Mouse (Mus musculus): ENCODE results near the gene Cnot8.
A peak's percentile ranks its signal among the peaks of the same experiment; 100 is the strongest.

Cnot8 gene

GRCm38 (mm10) chr11:58107009-58107408 lies 3.1 kb downstream of the Cnot8 start:
- no peak for DNase-seq

- no peak for DNase-seq
Observed at GRCm38 (mm10) chr11:58107664-58108337, 3.8 kb downstream of the Cnot8 start.

- no peak for DNase-seq
Observed at GRCm38 (mm10) chr11:58116560-58116959, 12.6 kb downstream of the Cnot8 start.

- no peak for DNase-seq
Observed at GRCm38 (mm10) chr11:58117044-58117652, 13.2 kb downstream of the Cnot8 start.

GRCm38 (mm10) chr11:58120655-58121054 lies 16.7 kb downstream of the Cnot8 start:
- DNase-seq = no peak

GRCm38 (mm10) chr11:58121351-58121750 lies 17.4 kb downstream of the Cnot8 start:
- DNase-seq = no peak

GRCm38 (mm10) chr11:58123711-58124110 lies 19.8 kb downstream of the Cnot8 start:
- DNase-seq = no peak

GRCm38 (mm10) chr11:58125021-58125420 lies 21.1 kb downstream of the Cnot8 start:
- no peak for DNase-seq

- peak; percentile 66 for DNase-seq
Observed at GRCm38 (mm10) chr11:58126397-58127160, 22.6 kb downstream of the Cnot8 start.

GRCm38 (mm10) chr11:58127544-58127943 lies 23.6 kb downstream of the Cnot8 start:
- DNase-seq = no peak

GRCm38 (mm10) chr11:58129302-58129843 lies 25.4 kb downstream of the Cnot8 start:
- DNase-seq = no peak

- DNase-seq = no peak
Observed at GRCm38 (mm10) chr11:58132026-58132425, 28.1 kb downstream of the Cnot8 start.

GRCm38 (mm10) chr11:58134869-58135268 lies 30.9 kb downstream of the Cnot8 start:
- DNase-seq = no peak

- no peak for DNase-seq
Observed at GRCm38 (mm10) chr11:58135296-58135695, 31.3 kb downstream of the Cnot8 start.

GRCm38 (mm10) chr11:58136677-58137076 lies 32.7 kb downstream of the Cnot8 start:
- no peak for DNase-seq

GRCm38 (mm10) chr11:58138821-58139220 lies 34.9 kb downstream of the Cnot8 start:
- no peak for DNase-seq

GRCm38 (mm10) chr11:58139466-58139865 lies 35.5 kb downstream of the Cnot8 start:
- no peak for DNase-seq

GRCm38 (mm10) chr11:58143704-58144426 lies 39.9 kb downstream of the Cnot8 start:
- no peak for DNase-seq

- no peak for DNase-seq
Observed at GRCm38 (mm10) chr11:58146241-58146640, 42.3 kb downstream of the Cnot8 start.

GRCm38 (mm10) chr11:58155458-58155857 lies 51.5 kb downstream of the Cnot8 start:
- DNase-seq = no peak

- DNase-seq = no peak
Observed at GRCm38 (mm10) chr11:58156871-58157270, 52.9 kb downstream of the Cnot8 start.

- no peak for DNase-seq
Observed at GRCm38 (mm10) chr11:58165072-58165471, 61.1 kb downstream of the Cnot8 start.

GRCm38 (mm10) chr11:58167822-58168166 lies 63.8 kb downstream of the Cnot8 start:
- DNase-seq = no peak
